Mouse (Mus musculus) left cerebral cortex, postnatal 36 days (tissue): ENCODE measurements around the gene Igfbp1. TPM values are rescaled to one million over a fixed set of nuclear protein-coding genes. Genes with fewer than 3 reads are reported as not detected.
A peak's percentile ranks its signal among the peaks of the same experiment; 100 is the strongest.

ENCODE experiments used
- DNase-seq, 2 experiments: peaks; one replicate each; pipeline ENCODE4 v3.0.0; 2021 to 2022; ENCODE audit warnings: low spot score in 2 of 2, mixed read lengths in 1 of 2
- intact Hi-C: fragments of 180-260 bp; cut with DNase I; formaldehyde crosslinking; loops from one replicate; pipeline ENCODE4 v1.15.1; 2025
- total RNA-seq, 2 experiments: library from RNA; stranded (reverse); gene quantifications; 2 replicates each; pipeline ENCODE4 v1.2.3; 2021

Igfbp1 gene
- total RNA-seq, 2 experiments from 2014 or later = not detected

DNA sequence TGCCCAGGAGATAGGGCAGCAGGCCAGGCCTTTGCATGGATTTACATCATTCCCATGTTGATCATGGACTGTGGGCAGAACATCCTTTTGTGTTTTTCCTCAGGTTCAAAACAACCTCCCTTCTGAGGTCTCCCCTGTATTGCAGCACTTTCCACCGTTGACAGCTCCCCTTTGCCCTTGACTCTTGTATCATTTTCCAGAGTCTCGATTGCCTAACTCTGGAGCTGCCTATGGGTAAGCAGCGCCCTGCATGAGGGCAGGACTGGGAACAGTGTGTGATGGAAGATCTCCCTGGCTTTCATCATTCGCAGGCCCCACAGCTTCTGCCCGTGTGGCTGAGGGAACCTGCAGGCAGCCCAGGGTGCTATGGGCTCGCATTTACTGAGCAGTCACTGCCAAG, 4.9 kb upstream of the Igfbp1 start:
- intact Hi-C loops = no loop called here
- DNase-seq = no peak

DNA sequence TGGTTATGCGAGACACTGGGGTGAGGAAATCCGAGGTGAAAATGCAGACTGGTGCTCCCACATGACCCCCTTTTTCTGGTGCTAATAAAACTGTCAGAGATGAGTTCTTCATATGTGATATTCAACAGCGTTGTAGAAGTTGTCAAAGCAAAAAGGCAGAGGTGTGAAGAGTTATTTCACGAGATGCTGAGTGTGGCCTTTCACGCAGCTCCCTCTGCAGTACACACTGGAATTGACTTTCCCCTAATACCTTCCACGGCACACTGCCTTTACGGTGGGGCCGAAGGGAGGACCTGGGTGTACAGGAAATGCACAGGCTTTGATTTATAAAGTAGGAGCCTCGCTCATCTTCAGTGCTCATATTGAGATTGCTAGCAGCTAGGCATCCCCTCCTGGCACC, 4.4 kb upstream of the Igfbp1 start:
- no peak for DNase-seq
- intact Hi-C loops = no loop called here

DNA sequence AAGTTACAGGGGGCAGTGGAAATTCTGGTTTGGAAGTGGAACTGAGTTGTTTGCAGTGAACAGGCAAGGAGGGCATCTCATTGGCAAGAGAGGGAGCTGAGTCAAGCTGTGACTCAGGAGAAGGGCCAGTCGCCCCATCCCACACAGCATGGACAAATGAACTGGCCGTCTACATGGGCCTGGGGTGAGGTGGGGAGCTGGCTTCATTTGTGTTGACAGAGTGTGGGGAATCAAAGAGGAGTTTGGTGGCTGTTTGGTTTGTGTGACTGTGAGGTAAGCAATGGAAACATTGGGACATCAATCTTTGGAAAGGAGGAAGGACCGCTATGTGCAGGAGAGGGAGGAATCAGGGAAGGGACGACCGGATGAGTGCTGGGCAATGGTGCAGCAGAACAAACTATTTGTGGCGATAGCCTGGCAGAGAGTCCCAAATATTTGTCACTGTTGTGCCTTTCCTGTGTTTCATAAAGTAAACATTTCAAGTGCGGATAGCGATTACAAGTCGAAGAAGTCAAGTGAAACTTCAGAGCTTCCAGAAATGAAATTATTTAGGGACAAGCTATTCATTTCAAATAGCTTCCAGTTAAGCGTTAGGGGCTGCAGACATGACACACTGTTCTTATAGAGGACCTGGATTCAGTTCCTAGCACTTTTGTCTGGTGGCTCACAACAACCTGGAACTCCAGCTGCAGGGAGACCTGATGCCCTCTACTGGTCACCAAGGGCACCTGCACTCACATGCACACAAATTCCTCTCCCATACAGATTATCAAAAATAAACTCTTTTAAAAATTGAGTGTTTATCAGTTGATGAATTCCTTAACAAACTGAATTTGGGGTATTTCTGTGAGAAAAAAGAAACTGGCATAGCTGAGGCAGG, 2.9 kb upstream of the Igfbp1 start:
- intact Hi-C loops = loop anchor here (5.0 kb wide), 1 partner anchor 537 kb away; the partner anchor contains the start of gene Ramp3

DNA sequence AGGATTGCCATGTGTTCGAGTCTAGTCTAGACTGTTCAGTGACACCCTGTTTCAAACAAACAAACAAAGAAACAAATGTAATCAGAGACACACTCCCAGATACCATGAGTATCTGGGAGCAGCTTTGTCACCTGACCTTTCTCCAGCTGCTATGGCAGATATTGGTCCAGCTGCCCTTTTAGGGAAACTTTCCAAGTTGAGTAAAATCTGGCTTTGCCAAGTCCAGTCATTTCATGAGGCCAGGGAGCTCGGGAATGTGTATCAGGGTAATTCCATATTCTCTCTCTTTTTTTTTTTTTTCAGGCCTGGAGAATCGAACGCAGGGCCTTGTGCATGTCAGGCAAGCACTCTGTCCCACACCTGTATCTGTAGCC, 2.3 kb upstream of the Igfbp1 start:
- intact Hi-C loops = loop anchor here (5.0 kb wide), 1 partner anchor 538 kb away; the partner anchor contains the start of gene Ramp3
- no peak for DNase-seq

More for the DNA sequence above, 2.9 kb upstream of the Igfbp1 start:
- DNase-seq = no peak

DNA sequence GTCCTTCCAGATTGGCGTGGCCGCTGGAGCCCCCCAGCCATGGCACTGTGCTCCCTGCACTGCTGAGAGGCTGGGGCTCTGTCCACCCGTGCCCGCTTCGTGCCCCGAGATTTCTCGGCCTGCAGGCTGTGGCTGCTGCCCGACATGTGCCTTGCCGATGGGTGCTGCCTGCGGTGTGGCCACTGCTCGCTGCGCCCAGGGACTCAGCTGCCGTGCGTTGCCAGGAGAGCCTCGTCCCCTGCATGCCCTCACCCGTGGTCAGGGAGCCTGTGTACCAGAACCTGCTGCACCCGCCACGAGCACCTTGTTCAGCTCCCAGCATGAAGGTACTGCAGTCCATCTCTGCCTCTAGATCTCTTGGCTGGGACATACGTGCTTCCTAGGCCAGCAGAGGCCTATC, 424 bp downstream of the Igfbp1 start:
- intact Hi-C loops = loop anchor here (5.0 kb wide), 1 partner anchor 541 kb away; the partner anchor contains the start of gene Ramp3
- DNase-seq = no peak

DNA sequence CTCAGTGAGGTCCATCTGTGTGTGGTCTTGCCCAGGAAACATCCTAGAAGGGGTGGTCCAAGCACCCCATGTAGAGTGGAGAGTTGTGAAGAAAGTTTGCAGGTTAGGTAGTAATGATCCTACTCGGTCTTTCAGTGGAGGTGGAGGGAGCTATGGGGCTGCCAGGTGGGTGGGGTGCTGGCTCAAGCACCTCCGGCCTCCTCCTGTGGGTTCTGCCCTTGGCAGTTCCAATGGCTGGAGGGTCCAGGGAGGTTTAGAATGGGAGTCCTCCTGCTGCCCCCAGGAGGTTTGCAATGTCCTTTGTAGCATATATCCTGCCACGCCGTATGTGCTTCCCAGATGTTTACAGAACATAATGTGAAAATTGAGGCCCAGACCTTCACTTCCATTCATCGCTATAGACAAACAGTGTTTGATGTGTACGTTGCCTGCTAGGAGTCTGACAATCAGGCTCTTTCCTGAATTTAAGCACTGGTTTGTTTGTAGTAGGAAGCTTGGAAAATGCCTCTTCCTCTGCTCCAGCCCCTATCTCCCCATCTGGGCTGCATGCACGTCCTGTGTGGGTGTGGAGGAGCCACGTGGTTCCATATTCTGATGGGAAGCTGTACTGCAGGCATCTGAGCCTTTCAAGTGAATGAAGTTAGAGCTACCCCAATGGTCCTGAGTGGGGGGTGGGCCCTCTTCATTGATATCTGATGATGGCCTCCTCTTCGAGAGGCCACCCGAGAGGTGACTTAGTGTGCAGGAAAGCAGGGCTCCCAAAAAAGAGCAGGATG, 1.1 kb downstream of the Igfbp1 start:
- intact Hi-C loops = loop anchor here (5.0 kb wide), 1 partner anchor 541 kb away; the partner anchor contains the start of gene Ramp3
- DNase-seq = no peak

DNA sequence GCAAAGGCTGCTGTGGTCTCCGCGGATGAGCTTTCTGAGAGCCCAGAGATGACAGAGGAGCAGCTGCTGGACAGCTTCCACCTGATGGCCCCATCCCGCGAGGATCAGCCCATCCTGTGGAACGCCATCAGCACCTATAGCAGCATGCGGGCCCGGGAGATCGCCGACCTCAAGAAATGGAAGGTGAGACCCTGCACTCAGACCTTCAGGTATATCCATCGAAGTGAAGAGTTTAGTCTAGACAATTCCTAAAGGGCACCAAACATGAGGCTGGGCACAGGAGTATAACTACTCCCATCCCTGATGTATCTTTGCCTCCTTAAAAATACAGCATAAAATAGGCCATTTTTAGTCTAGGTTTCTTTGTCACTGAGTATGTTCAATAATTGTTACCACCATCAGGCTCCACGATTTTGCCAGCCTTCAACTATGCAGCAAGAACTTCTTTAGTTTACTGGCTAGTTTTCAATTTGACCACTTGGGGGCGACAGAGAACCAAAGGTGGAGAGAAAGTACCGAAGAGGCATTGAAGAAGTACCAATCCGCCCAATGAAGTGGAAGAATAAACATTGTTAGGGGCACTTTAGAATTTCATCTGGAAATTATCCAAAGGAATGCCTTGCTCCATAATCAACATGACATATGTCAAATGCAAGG, 2.3 kb downstream of the Igfbp1 start:
- intact Hi-C loops = loop anchor here (5.0 kb wide), 1 partner anchor 543 kb away; the partner anchor contains the start of gene Ramp3
- peak in 1 of 2 experiments; percentile 47 for DNase-seq

DNA sequence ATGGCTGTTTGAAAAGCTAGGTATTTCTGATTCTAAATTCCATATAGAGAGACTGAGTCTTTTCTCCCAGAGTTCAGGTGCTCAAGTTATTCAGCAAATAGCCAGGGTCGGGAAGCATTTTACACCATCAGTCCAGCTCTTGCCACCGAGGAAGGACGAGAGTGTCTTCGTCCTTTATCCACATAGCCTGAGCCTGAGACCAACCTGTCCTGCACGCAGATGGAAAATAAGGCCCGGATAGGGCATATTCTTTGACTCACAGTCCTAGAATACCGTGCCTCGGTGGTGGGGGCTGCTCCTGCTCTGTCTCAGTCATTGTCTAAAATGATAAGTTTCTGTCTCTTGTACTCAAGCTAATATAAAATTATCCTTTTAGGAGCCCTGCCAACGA, 2.8 kb downstream of the Igfbp1 start:
- intact Hi-C loops = no loop called here
- DNase-seq = no peak

DNA sequence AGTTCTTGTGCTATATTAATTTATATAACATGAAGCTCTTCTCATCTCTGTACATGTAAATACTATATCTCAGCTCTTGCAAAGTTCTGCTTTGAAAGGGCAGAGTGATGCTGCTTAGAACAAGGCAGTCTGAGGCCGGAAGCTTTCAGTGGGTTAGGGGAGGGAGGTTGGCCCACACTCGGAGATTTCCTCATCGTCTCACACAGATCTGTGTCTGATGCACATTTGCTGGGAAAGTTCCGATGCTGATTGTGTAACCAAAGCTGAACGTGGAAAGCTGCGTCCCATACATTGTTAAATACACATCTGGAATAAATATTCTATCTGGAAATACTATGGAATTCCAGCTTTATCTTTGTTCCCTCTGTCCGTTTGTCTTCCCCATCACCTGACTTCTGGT, 4.6 kb downstream of the Igfbp1 start:
- intact Hi-C loops = no loop called here
- no peak for DNase-seq

DNA sequence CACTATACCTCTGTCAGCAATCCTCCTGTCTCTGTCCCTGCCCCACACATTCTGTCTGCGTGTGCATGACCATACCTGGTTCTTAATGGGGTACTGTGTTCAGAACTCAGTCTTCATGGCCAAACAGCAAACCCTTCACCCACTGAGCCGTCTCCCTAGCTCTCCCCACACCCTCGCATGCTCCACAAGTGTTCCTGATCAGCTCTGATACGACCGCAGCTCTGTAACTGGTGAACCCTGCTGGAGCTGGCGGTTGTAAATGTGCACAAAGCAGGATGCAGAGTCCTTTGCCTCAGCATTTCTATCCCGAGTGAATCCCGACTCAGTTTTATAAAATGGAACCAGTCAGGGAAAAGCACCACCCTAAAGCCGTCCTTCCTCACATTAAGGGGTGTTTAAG, 6.3 kb downstream of the Igfbp1 start:
- intact Hi-C loops = no loop called here
- no peak for DNase-seq

DNA sequence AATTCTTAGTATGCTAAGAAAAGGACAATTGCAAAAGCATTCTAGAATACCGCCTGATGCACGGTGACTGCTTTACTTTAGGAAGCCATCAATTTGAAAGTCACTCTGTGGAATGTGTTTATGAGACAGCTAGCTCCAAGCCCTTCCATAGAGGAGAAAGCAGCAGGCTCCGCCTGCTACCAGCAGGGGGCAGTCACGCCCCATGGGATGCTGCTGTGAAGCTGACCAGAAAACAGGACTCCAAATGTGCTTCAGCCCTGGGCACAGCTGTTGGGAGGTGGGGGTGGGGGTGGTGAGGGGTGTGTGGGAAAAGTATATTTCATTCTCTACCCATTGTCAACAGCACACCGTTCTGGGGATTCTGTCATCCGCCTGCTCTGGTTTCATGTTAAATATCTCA, 12.8 kb downstream of the Igfbp1 start:
- intact Hi-C loops = loop anchor here (2.0 to 10.0 kb wide), 3 partner anchors 357 to 1194 kb away; no protein-coding TSS in a partner anchor
- peak; percentile 73 to 78 for DNase-seq

DNA sequence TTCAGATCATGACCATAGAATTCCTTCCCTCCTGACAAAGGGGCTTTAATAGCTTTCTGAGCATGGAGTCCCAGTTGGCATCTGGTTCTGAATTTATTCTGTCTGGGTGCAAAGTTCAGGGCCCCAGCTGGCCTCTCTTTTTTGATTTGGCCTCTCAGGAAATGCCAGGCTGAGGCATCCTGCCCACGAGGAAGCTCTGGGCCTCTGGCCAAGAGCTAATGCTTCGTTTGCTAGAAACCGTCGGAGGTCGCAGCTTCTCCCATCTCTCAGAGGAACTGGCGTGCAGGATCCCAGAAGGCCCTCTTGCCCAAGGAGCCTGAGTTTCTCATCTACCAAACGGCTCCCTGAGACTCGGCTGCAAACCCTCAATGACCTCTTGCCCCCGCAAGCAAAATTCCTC, 13.6 kb downstream of the Igfbp1 start:
- intact Hi-C loops = loop anchor here (2.0 to 10.0 kb wide), 3 partner anchors 356 to 1194 kb away; no protein-coding TSS in a partner anchor
- no peak for DNase-seq

DNA sequence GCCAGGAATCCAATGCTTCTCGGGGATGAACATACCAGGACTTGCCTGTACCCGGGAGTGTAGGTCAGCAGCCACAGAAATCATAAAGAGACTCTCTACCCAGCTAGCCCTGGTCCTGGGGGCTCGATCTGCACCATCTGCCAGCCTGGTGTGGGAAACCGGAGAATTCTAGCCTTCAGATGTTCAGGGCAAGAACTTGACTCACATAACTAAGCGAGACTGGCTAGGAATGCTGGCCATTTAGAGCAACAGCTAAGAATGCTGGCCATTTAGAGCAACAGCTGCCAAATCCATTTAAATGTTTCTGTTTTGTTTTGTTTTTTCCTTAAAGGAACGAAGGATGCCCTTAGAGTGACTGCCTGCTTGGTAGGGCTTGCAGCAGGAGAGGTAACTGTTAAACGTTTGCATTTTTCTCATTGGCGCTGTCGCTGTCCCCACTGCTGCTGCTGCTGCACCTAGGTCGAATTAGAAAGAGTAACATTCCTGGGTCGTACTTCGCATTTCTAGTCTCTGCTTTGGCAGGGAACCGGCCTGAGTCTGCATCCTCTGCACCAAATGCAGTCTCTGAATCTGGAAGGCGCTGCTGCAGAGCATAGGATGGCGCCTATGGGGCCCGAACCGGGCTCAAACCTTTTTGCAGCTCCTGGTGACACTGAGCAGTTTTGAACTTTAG, 14.7 kb downstream of the Igfbp1 start:
- DNase-seq = no peak
- intact Hi-C loops = loop anchor here (5.0 to 10.0 kb wide), 2 partner anchors 355 to 923 kb away; no protein-coding TSS in a partner anchor

DNA sequence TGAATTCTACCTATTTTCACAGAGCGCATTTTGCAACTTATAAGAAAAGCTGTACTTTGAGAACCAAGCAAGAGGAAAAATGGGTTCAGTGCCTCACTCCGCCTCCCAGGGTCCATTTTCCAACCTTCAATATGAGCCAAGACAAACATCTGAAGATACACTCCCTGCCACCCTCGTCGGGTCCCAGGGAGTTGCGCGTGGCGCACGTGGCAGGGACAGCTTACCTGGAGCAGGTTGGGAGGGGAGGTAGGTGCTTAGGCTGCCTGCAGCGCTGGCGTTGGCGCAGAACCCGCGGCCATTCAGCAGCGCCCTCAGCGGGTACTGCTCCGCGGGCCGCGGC, 15.5 kb downstream of the Igfbp1 start:
- intact Hi-C loops = loop anchor here (5.0 to 10.0 kb wide), 2 partner anchors 354 to 922 kb away; no protein-coding TSS in a partner anchor
- no peak for DNase-seq

DNA sequence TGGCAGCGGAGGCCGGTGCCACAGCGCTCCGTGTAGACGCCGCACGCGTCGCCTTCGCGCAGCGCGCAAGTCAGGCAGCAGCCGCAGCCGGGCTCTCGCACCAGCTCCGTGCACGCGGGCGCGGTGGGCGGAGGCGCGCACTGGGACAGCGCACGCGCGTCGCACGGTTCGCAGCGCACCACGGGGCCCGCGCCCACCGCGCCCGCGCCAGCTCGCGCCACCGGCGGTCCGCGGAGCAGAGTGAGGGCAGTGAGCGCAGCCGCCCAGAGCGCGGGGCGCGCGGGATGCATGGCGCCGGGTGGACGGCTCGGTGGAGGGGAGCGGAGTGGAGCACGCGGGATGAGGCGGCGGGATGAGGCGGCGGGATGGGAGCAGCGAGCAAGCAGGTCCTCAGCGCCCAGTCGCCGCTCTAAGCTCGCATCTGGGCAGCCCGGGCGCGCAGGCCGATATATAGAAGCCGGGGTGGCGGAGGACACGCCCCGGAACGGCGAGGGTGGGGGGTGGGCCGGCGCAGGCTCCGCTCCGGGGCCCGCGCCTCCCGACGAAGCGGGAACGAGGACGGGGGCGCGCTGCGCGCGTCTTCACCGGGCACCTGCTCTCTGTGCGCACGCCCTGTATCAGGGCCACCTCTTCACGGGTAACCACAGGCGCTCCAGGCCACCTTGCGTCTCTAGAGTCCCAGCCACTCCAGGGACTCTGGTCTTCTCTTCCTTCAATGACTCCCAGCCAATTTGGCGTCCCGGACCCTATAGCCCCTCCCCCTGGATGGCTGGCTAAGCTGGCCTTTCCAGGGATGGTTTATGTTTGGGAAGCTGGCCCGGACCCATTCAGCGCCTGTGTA, 16.1 kb downstream of the Igfbp1 start, which contains the start of gene Igfbp3:
Gene Igfbp3 (minus strand): TSS at position 423 of the 841 bp plus-strand sequence.
- intact Hi-C loops = loop anchor here (2.0 to 10.0 kb wide), 5 partner anchors 123 to 1087 kb away; no protein-coding TSS in a partner anchor
- peak; percentile 83 to 90 for DNase-seq

DNA sequence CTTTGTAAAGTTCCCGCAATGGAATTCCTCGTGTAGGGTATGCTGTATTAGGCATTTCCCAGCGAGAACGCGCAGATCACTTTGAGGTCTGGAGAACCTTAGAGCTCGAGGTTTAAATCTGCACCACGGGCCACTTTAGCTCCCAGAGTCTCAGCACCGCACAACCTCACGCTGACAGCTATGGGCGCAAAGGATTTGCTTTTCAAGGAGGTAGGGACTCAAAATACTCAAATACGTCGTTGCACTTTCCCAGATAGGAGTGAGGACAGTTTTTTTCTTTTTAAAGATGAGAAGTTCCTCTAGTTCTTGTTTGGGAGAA, 16.7 kb downstream of the Igfbp1 start:
- DNase-seq = peak in 1 of 2 experiments; percentile 30
- intact Hi-C loops = loop anchor here (2.0 to 10.0 kb wide), 5 partner anchors 122 to 1086 kb away; no protein-coding TSS in a partner anchor

DNA sequence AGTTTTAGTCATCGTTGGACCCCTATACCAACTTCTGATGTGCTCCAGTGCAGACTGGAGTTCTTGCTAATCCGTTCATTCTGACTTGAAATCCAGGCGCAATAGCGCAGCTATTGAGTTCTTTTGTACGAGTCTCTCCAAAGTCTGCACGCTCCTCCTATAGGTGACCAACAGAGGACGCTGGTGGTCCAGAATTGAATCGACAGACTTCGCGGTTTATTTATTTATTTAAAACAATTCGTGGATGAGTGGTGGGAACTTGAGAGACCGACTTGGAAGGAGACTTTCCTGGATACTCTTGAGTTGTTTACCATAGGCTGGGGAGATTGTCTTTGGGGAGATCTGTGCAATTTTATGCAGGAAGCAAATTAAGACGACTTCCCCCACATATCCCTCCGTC, 17.2 kb downstream of the Igfbp1 start:
- intact Hi-C loops = loop anchor here (2.0 to 10.0 kb wide), 5 partner anchors 122 to 1086 kb away; no protein-coding TSS in a partner anchor
- peak; percentile 47 to 53 for DNase-seq

DNA sequence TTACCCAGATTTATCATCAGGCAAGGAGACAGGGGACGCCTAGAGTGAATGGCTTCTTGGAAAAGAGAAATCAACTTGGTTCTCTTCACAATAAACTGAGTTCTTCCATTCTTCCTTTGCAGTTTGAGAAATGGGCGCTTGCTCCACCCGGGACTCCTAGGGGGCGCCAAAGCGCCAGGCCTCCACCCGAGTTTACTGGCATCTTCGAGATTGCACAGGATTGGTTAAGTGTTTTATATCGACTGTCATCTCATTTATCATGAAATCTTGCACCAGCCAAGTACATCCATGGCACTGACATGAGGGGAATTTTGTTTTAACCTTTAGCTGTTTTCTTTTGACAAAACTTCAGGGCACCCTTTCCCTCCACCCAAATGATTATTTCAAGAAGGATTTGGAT, 18.1 kb downstream of the Igfbp1 start:
- DNase-seq = peak; percentile 47 to 70
- intact Hi-C loops = loop anchor here (2.0 to 10.0 kb wide), 4 partner anchors 121 to 1085 kb away; no protein-coding TSS in a partner anchor
